Mouse (Mus musculus) skeletal muscle tissue, adult 2 months (tissue): ENCODE measurements around the gene Ffar4.
A peak's percentile ranks its signal among the peaks of the same experiment; 100 is the strongest.

Source experiments
- DNase-seq: peaks from one replicate; pipeline ENCODE4 v3.0.0-alpha.2; 2012; ENCODE audit warnings: low read depth, low spot score

Ffar4 gene

GRCm38 (mm10) chr19:38096231-38096630 lies 640 bp upstream of the Ffar4 start:
- DNase-seq: no peak

GRCm38 (mm10) chr19:38107871-38108270 lies 11.0 kb downstream of the Ffar4 start:
- DNase-seq: no peak

DNA sequence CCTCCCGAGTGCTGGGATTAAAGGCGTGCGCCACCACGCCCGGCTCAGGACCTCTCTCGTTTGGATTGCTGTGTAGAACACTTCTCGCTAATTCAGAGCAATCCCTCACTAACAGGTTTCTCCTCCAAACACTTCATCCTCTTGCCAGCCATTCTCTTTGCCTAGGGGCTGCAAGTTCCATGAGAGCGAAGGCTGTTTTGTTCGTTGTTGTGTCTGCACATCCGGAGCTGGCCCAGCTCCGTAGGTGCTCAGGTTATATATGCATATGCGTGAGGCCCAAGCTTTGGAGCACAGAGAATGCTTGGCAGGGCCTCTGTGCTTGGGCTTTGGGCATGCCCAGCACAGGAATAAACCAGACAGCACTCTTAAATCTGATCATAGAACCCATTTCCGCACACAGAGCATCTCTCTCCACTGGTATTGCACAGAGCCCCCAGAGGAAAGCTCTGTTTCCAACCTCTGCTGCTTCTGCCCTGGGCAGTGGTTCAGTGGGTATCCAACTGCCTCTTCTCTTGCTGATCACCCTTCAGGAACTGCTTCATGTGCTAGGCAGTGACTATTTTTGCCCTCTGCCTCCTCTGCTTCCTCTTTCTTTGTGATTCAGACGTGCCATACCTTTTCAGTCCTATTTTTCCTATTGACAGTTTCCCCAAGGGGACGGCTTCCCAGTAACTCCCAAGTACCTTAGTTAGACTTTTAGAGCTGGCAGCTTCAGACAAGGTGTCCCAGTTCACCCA lies 12.8 kb downstream of the Ffar4 start:
- DNase-seq: no peak

GRCm38 (mm10) chr19:38111056-38111455 lies 14.2 kb downstream of the Ffar4 start:
- no peak for DNase-seq

DNA sequence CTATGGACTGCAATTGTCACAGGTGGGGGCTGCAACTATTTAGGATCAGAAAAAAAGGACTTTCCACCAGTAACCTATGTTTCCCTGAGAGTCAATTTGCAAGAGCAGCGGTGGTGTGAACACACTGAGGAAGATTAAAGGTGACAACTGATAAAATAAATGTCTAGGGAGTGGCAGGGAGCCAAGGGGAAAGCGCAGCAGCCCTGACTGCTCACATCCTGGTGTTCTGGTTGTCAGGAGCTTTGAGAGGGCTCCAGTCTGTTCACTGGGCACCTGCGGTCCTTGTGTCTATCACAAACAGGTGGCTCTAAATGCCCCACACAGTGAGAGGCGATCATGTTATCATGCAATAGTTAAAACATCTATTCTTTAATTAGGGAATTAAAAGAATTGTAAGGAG lies 15.7 kb downstream of the Ffar4 start:
- DNase-seq: no peak

- no peak for DNase-seq
Observed at GRCm38 (mm10) chr19:38114834-38115491, 18.1 kb downstream of the Ffar4 start.

DNA sequence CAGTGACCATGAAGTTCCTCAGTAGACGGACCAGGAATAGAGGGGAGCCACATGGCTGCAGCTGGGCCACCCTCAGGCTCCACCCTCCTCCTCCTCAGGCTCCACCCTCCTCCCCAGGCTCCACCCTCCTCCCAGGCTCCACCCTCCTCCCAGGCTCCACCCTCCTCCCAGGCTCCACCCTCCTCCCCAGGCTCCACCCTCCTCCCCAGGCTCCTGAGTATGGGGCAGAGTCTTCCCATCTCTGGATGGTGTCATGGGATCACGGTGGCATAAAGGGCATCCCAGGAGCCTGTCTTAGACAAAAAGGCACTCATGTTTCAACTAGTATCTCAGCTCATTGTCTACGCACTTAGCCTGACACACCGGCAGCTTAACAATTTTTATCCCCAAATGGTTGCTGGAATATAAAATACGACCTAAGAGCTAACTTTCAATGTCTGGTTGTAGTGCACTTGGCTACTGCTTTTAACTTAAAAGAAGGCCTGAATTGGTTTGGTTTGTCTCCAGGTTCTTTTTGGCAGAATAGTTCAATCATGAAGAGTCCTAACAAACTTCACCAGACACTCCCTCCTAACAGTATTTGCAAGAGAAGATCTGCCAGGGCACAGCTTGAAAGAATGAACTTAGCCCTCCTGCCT lies 23.4 kb downstream of the Ffar4 start:
- DNase-seq: no peak

- DNase-seq: no peak
Observed at GRCm38 (mm10) chr19:38123921-38124320, 27.1 kb downstream of the Ffar4 start.

- peak; percentile 16 for DNase-seq
Observed at GRCm38 (mm10) chr19:38124401-38125218, 27.7 kb downstream of the Ffar4 start.

DNA sequence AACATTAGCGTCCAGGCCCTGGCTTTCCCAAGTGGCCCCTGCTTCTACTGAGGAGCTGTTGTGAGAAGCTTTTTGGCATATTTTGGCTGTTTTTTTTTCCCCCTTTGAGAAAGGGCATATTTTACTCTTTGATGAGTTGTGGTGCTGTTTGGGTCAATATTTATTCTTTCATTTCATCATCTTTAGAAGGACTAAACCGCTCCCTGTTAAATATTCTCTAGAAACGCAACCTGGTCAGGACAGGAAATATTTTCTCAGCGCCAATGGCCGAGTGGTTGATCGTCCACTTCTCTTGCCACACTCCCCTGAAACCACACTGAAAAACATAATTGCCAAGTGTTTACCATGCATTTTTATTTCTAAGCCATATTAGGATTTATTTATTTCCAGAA lies 28.3 kb downstream of the Ffar4 start, which contains the start of gene Rbp4:
Gene Rbp4 (minus strand): TSS at position 63 of the 392 bp plus-strand sequence.
- no peak for DNase-seq

DNA sequence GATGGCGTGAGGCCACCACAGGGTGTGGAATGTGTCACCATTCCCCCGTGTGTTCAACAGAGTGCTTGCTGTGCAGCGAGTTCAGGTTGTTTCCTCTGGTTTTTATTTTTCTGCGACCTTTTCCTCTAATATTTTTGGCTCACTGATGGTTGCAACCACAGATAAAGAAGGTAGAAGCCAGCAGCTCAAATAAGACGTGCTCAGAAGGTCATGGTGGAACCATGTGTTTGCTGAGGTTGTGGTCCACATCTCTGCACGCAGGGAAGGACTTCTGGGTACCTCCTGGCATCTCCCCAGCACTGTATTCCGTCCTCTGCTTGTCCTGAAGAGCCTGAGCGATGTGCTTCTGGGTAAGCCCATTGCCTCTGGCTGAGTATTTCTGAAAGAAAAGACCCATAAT lies 29.8 kb downstream of the Ffar4 start:
- no peak for DNase-seq

DNA sequence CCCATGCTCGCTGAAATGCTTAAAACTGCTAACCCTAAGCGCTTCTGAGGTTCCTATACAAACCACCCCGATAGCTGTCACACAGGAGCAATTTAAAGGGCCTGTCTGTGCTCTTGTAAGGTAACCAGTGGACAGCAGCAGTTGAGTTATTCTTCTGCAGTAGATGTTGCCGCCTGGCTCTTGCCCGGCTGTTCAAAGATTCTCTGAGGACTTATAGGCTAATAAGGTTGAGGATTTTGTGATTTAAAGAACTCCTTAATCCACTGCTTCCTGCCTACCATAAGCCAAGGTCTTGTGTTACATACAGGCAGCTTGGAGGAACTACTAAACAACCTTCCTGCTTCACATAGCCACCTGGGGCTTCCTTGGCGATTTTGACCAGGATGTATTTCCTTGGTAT lies 35.6 kb downstream of the Ffar4 start, which contains the start of gene Pde6c:
Gene Pde6c (plus strand): TSS at position 301 of the 400 bp plus-strand sequence.
- DNase-seq: no peak

DNA sequence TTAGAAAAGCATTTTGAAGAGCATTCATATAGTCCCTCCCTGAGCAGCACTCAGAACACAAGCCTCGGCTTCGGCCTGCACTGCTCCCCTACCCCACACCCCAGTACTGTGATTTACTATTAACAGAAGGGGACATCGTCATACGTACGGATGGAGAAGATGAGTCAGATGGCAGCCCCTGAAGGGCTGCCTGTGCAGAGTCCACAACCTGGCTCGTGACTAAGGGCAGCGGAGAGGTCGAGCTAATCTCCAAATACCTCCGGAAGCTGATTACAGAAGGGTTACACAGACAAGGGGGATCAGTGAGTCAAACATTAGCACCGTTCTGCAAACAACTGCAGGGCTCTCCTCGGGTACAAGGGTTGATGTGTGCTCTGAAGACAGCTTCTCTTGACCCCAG lies 37.1 kb downstream of the Ffar4 start:
- no peak for DNase-seq

GRCm38 (mm10) chr19:38134806-38135205 lies 37.9 kb downstream of the Ffar4 start:
- DNase-seq: no peak

DNA sequence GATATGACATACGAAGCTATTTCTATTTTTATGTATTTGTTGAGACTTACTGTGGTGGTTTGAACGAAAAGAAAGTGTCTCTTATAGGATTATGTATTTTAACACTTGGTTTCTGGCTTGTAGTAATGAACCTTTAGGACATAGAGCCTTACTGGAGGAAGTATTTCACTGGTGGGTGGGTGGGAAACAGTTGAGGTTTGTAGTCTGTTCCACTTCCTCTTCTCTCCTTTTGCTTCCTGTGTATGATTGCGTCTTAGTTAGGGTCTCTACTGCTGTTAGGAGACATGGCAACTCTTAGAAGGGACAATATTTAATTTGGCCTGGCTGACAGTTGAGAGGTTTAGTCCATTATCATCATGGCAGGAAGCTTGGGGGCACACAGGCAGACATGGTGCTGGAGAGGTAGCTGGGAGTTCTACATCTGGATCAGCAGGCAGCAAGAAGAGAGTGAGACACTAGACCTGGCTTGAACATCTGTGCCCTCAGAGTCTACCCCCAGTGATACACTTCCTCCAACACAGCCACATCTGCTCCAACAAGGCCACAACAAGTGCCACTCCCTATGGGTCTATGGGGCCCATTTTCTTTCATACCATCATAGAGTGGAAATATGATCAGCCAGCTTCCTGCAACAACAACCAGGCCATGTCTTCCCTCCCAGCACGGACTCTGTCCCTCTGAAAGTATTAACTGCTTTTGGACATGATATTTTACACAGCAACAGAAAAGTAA lies 46.8 kb downstream of the Ffar4 start:
- DNase-seq: no peak

DNA sequence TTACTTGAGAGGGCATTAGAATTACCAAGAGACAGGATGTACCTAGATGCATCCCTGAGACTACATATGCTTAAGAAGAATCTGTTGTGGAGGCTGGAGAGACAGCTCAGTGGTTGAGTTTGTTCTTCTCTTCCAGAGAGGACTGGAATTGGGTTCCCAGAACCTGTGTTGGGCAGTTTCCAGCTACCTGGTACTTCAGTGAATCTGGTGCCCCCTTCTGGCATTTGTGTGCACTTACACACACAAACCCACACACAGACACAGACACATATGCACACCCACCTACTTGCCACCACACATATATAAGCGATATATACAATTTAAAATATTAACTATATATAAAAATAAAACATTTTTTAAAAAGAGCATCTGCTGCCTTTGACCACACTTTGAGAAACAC lies 59.4 kb downstream of the Ffar4 start:
- no peak for DNase-seq

DNA sequence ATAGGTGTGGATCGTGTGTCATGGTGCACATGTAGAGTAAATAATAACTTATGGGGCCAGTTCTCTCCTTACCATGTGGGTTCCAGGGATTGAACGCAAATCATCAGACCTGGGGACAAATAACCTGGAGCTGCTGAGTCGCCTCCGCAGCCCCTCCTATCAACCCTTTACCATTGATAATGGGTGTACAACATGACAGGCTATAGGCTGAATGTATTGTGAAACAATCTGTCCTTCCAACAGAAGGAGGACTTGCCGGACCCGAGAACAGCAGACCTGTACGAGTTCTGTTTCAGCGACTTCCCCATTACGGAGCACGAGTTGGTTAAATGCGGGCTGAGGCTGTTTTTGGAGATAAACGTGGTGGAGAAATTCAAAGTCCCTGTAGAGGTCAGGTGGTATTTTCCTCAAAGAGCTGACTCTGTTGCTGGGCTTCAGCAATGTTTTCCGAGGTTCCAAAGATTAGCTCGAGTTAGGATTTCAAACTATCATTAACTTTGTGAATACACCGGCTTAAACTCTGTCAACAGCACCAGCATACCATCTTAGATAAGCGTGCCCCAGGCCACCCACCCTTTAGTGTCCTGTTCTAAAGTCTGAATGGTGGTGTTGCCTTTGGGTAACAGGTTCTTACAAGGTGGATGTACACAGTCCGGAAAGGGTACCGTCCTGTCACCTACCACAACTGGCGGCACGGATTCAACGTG lies 64.9 kb downstream of the Ffar4 start:
- no peak for DNase-seq
